Mouse (Mus musculus) kidney, embryonic 16.5 days (tissue): ENCODE measurements around the gene Rb1. TPM values are rescaled to one million over a fixed set of nuclear protein-coding genes. Genes with fewer than 3 reads are reported as not detected.

Experiments
- ATAC-seq: fragments of 200-750 bp; cut with Nextera tagmentation; 2 replicates; pipeline ENCODE4 v1.8.0; 2017; ENCODE audit warnings: moderate TSS enrichment; ENCODE audit not compliant: low FRiP score, low TSS enrichment
- H3K27ac ChIP-seq: fragments of 300-500 bp; sonication (generic); 2 replicates; pipeline ENCODE4 v1.5.1; 2014; ENCODE audit warnings: low read length
- H3K27me3 ChIP-seq: fragments of 300-500 bp; sonication (generic); 2 replicates; pipeline ENCODE4 v1.6.1; 2014; ENCODE audit warnings: low read length, control low read depth, mixed read lengths; ENCODE audit not compliant: insufficient read depth
- H3K36me3 ChIP-seq: fragments of 300-500 bp; sonication (generic); 2 replicates; pipeline ENCODE4 v1.6.1; 2014; ENCODE audit warnings: low read length, control low read depth, mixed read lengths; ENCODE audit not compliant: insufficient read depth
- H3K4me1 ChIP-seq: fragments of 300-500 bp; sonication (generic); 2 replicates; pipeline ENCODE4 v1.6.1; 2014; ENCODE audit warnings: low read length, control low read depth, mixed read lengths; ENCODE audit not compliant: insufficient read depth
- H3K4me2 ChIP-seq: fragments of 300-500 bp; sonication (generic); replicated peaks from 2 replicates; pipeline ENCODE4 v1.6.1; 2014; ENCODE audit warnings: low read depth, low read length
- H3K4me3 ChIP-seq: fragments of 300-500 bp; sonication (generic); 2 replicates; pipeline ENCODE4 v1.5.1; 2014; ENCODE audit warnings: mild to moderate bottlenecking, low read length
- H3K9ac ChIP-seq: fragments of 300-500 bp; sonication (generic); replicated peaks from 2 replicates; pipeline ENCODE4 v1.6.1; 2014; ENCODE audit warnings: low read length
- H3K9me3 ChIP-seq: fragments of 300-500 bp; sonication (generic); 2 replicates; pipeline ENCODE4 v1.6.1; 2016; ENCODE audit warnings: low read length, control low read depth
- WGBS: fragments of 180-500 bp; shearing (Covaris S2); extraction: QIAGEN DNeasy Blood & Tissue Kit; methylation state at CpG from one replicate; pipeline ENCODE4 v1.1.7; 2014; 5-methylcytosine and 5-hydroxymethylcytosine counted together
- polyA plus RNA-seq: library from polyadenylated mRNA; unstranded; fragments of >200 nt; fragmentation: Nextera tagmentation; extraction: Ambion mirVana; gene quantifications from 2 replicates; pipeline ENCODE4 v1.2.1, GENCODE M21; 2015

Rb1 gene
- polyA plus RNA-seq, 1 experiment from 2014 or later, result 28.1 TPM

DNA sequence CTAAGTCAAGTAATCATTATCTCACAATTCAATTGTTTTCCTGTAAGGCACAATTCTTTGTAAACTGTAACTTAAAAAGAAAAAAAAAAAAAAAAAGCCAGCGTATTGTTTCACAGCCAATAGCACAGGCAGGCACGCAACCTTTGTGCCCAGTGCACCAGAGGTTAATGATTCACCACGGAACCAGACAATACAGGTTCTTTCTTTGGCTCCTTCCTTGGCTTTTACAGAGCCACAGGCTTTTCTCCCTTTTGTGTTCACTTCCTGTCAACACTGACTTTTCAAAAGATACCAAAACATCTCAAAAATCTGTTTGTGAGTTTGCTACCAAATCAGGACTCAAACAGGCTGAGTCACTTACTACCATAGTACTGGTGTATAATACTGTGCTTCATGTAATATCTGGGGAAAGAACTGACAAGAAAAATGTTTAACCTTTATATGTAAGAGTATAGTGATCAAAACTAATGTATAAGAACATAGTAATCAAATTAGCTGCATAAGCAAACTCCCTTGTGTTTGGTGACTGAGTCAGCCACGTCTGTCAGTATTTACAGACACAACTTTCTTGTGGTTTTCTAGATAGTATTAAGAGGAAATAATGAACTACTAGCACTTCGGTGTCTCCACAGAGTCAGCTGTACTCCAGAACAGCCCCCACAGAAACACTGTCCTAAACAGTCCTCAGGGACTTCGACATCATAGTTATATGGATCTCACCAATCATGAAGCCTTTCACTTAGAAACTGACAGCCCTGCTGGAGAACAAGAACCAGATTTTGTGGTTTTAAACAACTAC, 72.0 kb downstream of the Rb1 start:
- no peaks in the 10 kb centered on the region for H3K36me3 ChIP-seq
- H3K4me2 ChIP-seq, result no peak overlapping the region
- H3K9me3 ChIP-seq, result no peaks in the 10 kb centered on the region
- 51% methylated on average over 6 of the region's 6 CpGs for WGBS
- H3K27ac ChIP-seq, result peak overlapping the region; percentile 92
- no peak overlapping the region for H3K9ac ChIP-seq
- peaks cover 15% of the 10 kb centered on the region; the same call in 1 of the 2 replicates for H3K4me1 ChIP-seq
- peak; percentile 95 for ATAC-seq
- H3K27me3 ChIP-seq, result no peaks in the 10 kb centered on the region
- H3K4me3 ChIP-seq, result no peak overlapping the region

- Histone ChIP-seq H3K4me2 (no peak overlapping the region), H3K4me3 (no peak overlapping the region), H3K4me1 (peaks cover 15% of the 10 kb centered on the region; the same call in 1 of the 2 replicates), H3K9ac (no peak overlapping the region), H3K27me3 (no peaks in the 10 kb centered on the region), H3K27ac (peak overlapping the region; percentile 82), H3K36me3 (no peaks in the 10 kb centered on the region), H3K9me3 (no peaks in the 10 kb centered on the region)
- WGBS, result 82% methylated on average over 2 of the region's 2 CpGs
- ATAC-seq, result no peak
Observed at GRCm38 (mm10) chr14:73252276-73252675, 73.3 kb downstream of the Rb1 start.

- Histone ChIP-seq H3K27ac (no peak overlapping the region), H3K27me3 (no peaks in the 10 kb centered on the region), H3K4me2 (no peak overlapping the region), H3K9ac (no peak overlapping the region), H3K4me3 (no peak overlapping the region), H3K9me3 (no peaks in the 10 kb centered on the region), H3K4me1 (peaks cover 15% of the 10 kb centered on the region; the same call in 1 of the 2 replicates), H3K36me3 (no peaks in the 10 kb centered on the region)
- ATAC-seq, result no peak
- WGBS, result 94% methylated on average over 2 of the region's 2 CpGs
Observed at GRCm38 (mm10) chr14:73250056-73250455, 75.6 kb downstream of the Rb1 start.

GRCm38 (mm10) chr14:73244061-73244597, 81.5 kb downstream of the Rb1 start:
- ATAC-seq, result no peak
- Histone ChIP-seq H3K27ac (no peak overlapping the region), H3K9ac (no peak overlapping the region), H3K4me2 (no peak overlapping the region), H3K4me1 (0 out of 2 replicates have a peak, but pooled peaks cover 3% of the 10 kb centered on the region), H3K9me3 (no peaks in the 10 kb centered on the region), H3K27me3 (no peaks in the 10 kb centered on the region), H3K4me3 (no peak overlapping the region), H3K36me3 (peaks cover 5% of the 10 kb centered on the region; the same call in 1 of the 2 replicates)
- 97% methylated on average over 2 of the region's 2 CpGs for WGBS

- Histone ChIP-seq H3K9ac (no peak overlapping the region), H3K4me2 (no peak overlapping the region), H3K36me3 (peaks cover 5% of the 10 kb centered on the region; the same call in 1 of the 2 replicates), H3K4me1 (peaks cover 8% of the 10 kb centered on the region), H3K27ac (no peak overlapping the region), H3K27me3 (no peaks in the 10 kb centered on the region), H3K9me3 (no peaks in the 10 kb centered on the region), H3K4me3 (no peak overlapping the region)
- WGBS, result 32% methylated on average over 3 of the region's 3 CpGs
- no peak for ATAC-seq
Observed at GRCm38 (mm10) chr14:73239857-73240256, 85.8 kb downstream of the Rb1 start.

- no peak for ATAC-seq
- Histone ChIP-seq H3K36me3 (peaks cover 5% of the 10 kb centered on the region; the same call in 1 of the 2 replicates), H3K4me2 (peak overlapping the region; percentile 56), H3K9ac (peak overlapping the region; percentile 88), H3K27me3 (no peaks in the 10 kb centered on the region), H3K4me3 (peak overlapping the region; percentile 75), H3K27ac (peak overlapping the region; percentile 98), H3K4me1 (peaks cover 14% of the 10 kb centered on the region), H3K9me3 (no peaks in the 10 kb centered on the region)
- under 1% methylated on average over 6 of the region's 6 CpGs for WGBS
Observed at GRCm38 (mm10) chr14:73239291-73239690, 86.3 kb downstream of the Rb1 start.

DNA sequence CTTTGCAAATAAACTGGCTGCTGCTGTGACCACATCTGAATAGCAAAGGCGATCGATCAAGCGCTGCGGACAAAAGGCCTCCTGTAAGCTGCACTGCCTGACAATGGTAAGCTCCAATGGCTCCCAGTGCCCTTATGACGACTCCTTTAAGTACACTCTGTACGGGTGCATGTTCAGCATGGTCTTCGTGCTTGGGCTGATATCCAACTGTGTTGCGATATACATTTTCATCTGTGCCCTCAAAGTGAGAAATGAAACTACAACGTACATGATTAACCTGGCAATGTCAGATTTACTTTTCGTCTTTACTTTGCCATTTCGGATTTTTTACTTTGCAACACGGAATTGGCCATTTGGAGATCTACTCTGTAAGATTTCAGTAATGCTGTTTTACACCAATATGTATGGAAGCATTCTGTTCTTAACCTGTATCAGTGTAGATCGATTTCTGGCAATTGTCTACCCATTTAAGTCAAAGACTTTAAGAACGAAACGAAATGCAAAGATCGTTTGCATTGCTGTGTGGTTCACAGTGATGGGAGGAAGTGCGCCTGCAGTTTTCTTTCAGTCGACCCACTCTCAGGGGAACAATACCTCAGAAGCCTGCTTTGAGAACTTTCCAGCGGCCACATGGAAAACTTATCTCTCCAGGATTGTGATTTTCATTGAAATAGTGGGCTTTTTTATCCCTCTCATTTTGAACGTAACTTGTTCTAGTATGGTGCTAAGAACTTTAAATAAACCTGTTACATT, 86.9 kb downstream of the Rb1 start:
- Histone ChIP-seq H3K4me3 (peak overlapping the region; percentile 75), H3K27ac (peak overlapping the region; percentile 98), H3K9me3 (no peaks in the 10 kb centered on the region), H3K4me1 (peaks cover 17% of the 10 kb centered on the region), H3K36me3 (peaks cover 5% of the 10 kb centered on the region; the same call in 1 of the 2 replicates), H3K4me2 (peak overlapping the region; percentile 56), H3K9ac (peak overlapping the region; percentile 88), H3K27me3 (no peaks in the 10 kb centered on the region)
- peak; percentile 89 for ATAC-seq
- under 1% methylated on average over 20 of the region's 20 CpGs for WGBS

GRCm38 (mm10) chr14:73237848-73238321, 87.7 kb downstream of the Rb1 start, which contains the start of gene Lpar6:
Lpar6 (plus strand) TSS chr14:73237895.
- H3K4me1 ChIP-seq, result peaks cover 17% of the 10 kb centered on the region
- H3K4me2 ChIP-seq, result peak within 1 kb of the TSS; percentile 56
- peak within 1 kb of the TSS; percentile 98 for H3K27ac ChIP-seq
- ATAC-seq, result peak; percentile 91
- peak within 1 kb of the TSS; percentile 75 for H3K4me3 ChIP-seq
- no peaks in the 10 kb centered on the region for H3K27me3 ChIP-seq
- under 1% methylated on average over 19 of the region's 19 CpGs for WGBS
- no peaks in the 10 kb centered on the region for H3K9me3 ChIP-seq
- peak within 1 kb of the TSS; percentile 88 for H3K9ac ChIP-seq
- peaks cover 5% of the 10 kb centered on the region; the same call in 1 of the 2 replicates for H3K36me3 ChIP-seq

DNA sequence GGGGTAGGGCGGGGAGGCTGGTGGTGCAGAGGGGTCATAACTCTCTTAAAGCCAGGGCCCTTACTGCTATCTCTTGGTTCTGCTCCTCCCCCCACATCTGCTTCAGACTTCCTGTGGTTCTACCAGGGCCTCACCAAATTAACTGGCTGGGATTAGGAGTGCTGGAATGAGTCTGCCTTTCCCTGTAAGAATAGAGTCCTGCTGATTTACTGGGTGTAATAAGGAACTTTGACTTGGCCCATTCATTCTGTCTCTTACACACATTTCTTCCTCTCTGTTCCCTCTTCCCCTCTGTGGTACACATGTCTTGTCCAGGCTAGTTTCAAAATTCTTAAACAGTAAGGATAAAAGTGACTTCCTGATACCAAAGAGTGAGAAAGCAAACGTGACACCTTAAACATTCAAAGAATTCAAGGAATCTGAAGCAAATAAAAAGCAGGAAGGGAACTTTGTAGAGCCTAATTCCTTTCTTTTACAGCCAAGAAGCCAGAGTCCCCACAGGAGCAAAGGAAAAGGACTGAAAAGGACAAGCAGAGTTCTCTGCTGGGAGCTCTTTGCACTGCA, 91.1 kb downstream of the Rb1 start:
- Histone ChIP-seq H3K4me1 (peaks cover 21% of the 10 kb centered on the region), H3K9ac (no peak overlapping the region; the same call in 1 of the 2 replicates), H3K27me3 (no peaks in the 10 kb centered on the region), H3K36me3 (no peaks in the 10 kb centered on the region), H3K4me3 (no peak overlapping the region), H3K9me3 (no peaks in the 10 kb centered on the region), H3K27ac (peak overlapping the region; percentile 88), H3K4me2 (no peak overlapping the region)
- 9% methylated on average over 2 of the region's 2 CpGs for WGBS
- peak; percentile 44; the same call in 1 of the 2 replicates for ATAC-seq
